Comparison of ENCODE assay signal across 28 mouse cellular contexts in genomic region chr13:115096965-115097364, GRCm38 (mm10). TPM values are rescaled to one million over a fixed set of nuclear protein-coding genes. Genes with fewer than 3 reads are reported as not detected.
A peak's percentile ranks its signal among the peaks of the same experiment; 100 is the strongest.
DNase-seq lines count a peak whose midpoint lies in the region; ATAC-seq and TF ChIP-seq lines count a peak whose summit lies in the region.
"Had no signal": no experiment of that assay in that cellular context is flagged by ENCODE, and none has a peak within 500 bp of the region (broad histone marks: within the 10 kb centered on the region; RNA-seq: fewer than 3 reads in every experiment).

No protein-coding gene starts in this region.

- TF ChIP-seq CTCF in lung, adult 2 months (IDR thresholded peaks at IDR 0.05; ENCODE audit: insufficient read depth, low read length): no peak

- H3K9me3 ChIP-seq in heart, embryonic 15.5 days (replicated peaks): no peaks in the 10 kb centered on the region
- no peaks in the 10 kb centered on the region for H3K9me3 ChIP-seq in forebrain, embryonic 11.5 days (ENCODE audit: control insufficient read depth, low read length)
- H3K9me3 ChIP-seq: embryonic facial prominence, embryonic 12.5 days; forebrain, embryonic 12.5 days; G1E; hindbrain, embryonic 13.5 days; kidney, embryonic 15.5 days; limb, embryonic 13.5 days; liver, embryonic 15.5 days; midbrain, embryonic 15.5 days had no signal

- H3K4me1 ChIP-seq in heart, embryonic 15.5 days (replicated peaks): peaks cover 42% of the 10 kb centered on the region
- H3K4me1 ChIP-seq in lung, adult 2 months (ENCODE audit: control insufficient read depth, insufficient read depth, low read length): peaks cover 9% of the 10 kb centered on the region
- peaks cover 3% of the 10 kb centered on the region; the same call in 1 of the 2 replicates for H3K4me1 ChIP-seq in forebrain, embryonic 11.5 days (replicated peaks; ENCODE audit: control insufficient read depth, insufficient read depth, low read length)

- no peak overlapping the region for H3K4me2 ChIP-seq in heart, embryonic 15.5 days
- no peak overlapping the region for H3K4me2 ChIP-seq in forebrain, embryonic 11.5 days (ENCODE audit: low read depth, low read length, severe bottlenecking)
- H3K4me2 ChIP-seq: embryonic facial prominence, embryonic 12.5 days; forebrain, embryonic 12.5 days; hindbrain, embryonic 13.5 days; kidney, embryonic 15.5 days; limb, embryonic 13.5 days; liver, embryonic 15.5 days; midbrain, embryonic 15.5 days had no signal

- intact Hi-C loops in heart, postnatal 10 days (cut with DNase I): loop anchor here (5.0 kb wide), 2 partner anchors 35 to 75 kb away; no protein-coding TSS in a partner anchor

- WGBS in heart, embryonic 15.5 days: 62% methylated on average over 5 of the region's 5 CpGs
- WGBS in lung, adult 2 months: 29% methylated on average over 5 of the region's 5 CpGs
- WGBS in forebrain, embryonic 11.5 days: 61% methylated on average over 5 of the region's 5 CpGs

- H3K4me3 ChIP-seq in heart, embryonic 15.5 days: no peak overlapping the region
- H3K4me3 ChIP-seq in lung, adult 2 months (replicated peaks; ENCODE audit: extremely low read depth, low read depth, low read length): peak overlapping the region; percentile 2
- no peak overlapping the region for H3K4me3 ChIP-seq in forebrain, embryonic 11.5 days (ENCODE audit: low read depth, low read length)
- H3K4me3 ChIP-seq: embryonic facial prominence, embryonic 12.5 days; forebrain, embryonic 12.5 days; hindbrain, embryonic 13.5 days; kidney, embryonic 15.5 days; limb, embryonic 13.5 days; liver, embryonic 15.5 days; midbrain, embryonic 15.5 days had no signal

- H3K36me3 ChIP-seq in heart, embryonic 15.5 days: no peaks in the 10 kb centered on the region
- no peaks in the 10 kb centered on the region for H3K36me3 ChIP-seq in splenic B cell, adult 2 months (ENCODE audit: control insufficient read depth, insufficient read depth, low read length, poor library complexity, severe bottlenecking)
- H3K36me3 ChIP-seq in forebrain, embryonic 11.5 days (ENCODE audit: control insufficient read depth, insufficient read depth, low read length): no peaks in the 10 kb centered on the region
- H3K36me3 ChIP-seq: embryonic facial prominence, embryonic 12.5 days; forebrain, embryonic 12.5 days; G1E; hindbrain, embryonic 13.5 days; kidney, embryonic 15.5 days; limb, embryonic 13.5 days; liver, embryonic 15.5 days; midbrain, embryonic 15.5 days had no signal

- ATAC-seq in heart, embryonic 15.5 days (replicated peaks; ENCODE audit: insufficient number of reproducible peaks, insufficient read depth, low FRiP score, low read depth): no peak
- peak; percentile 11 for ATAC-seq in granulocyte monocyte progenitor cell, adult 5-6 weeks (replicated peaks; ENCODE audit: poor library complexity, severe bottlenecking)
- no peak for ATAC-seq in forebrain, embryonic 11.5 days (replicated peaks; ENCODE audit: low FRiP score)
- ATAC-seq: midbrain, embryonic 15.5 days had no signal

- no peak for DNase-seq in heart, postnatal 10 days
- no peak for DNase-seq in lung, adult 2 months
- no peak for DNase-seq in lung, postnatal 25 days (ENCODE audit: low spot score)
- peak; percentile 19 for DNase-seq in splenic B cell, adult 2 months (ENCODE audit: low read depth, low spot score)
- DNase-seq in forebrain, embryonic 11.5 days (ENCODE audit: low spot score): no peak
- no peak for DNase-seq in adrenal gland, adult 8-10 months
- DNase-seq: adrenal gland, postnatal 10 days; B cell, adult 2 months; cerebellum, adult 2 months; cerebellum, postnatal 25 days; kidney, postnatal 4 days; layer of hippocampus, adult 9-11 months; lung, postnatal 4 days; right cerebral cortex, adult 18-20 months; right cerebral cortex, postnatal 4 days; thymus, postnatal 14 days had no signal

- no peaks in the 10 kb centered on the region for H3K27me3 ChIP-seq in heart, embryonic 15.5 days
- no peaks in the 10 kb centered on the region for H3K27me3 ChIP-seq in splenic B cell, adult 2 months (ENCODE audit: control insufficient read depth, insufficient read depth, low read length, poor library complexity, severe bottlenecking)
- peaks cover 7% of the 10 kb centered on the region for H3K27me3 ChIP-seq in forebrain, embryonic 11.5 days (ENCODE audit: control insufficient read depth, insufficient read depth, low read length)
- H3K27me3 ChIP-seq: CH12.LX; embryonic facial prominence, embryonic 12.5 days; kidney, embryonic 15.5 days; limb, embryonic 13.5 days had no signal

- no peak for TF ChIP-seq POLR2A in lung, adult 2 months (IDR thresholded peaks at IDR 0.05; ENCODE audit: borderline replicate concordance, extremely low read depth, low read depth, low read length)

- 0 out of 2 replicates have a peak overlapping the region, but pooled peaks have one; percentile 2 for H3K27ac ChIP-seq in heart, embryonic 15.5 days
- H3K27ac ChIP-seq in forebrain, embryonic 11.5 days (ENCODE audit: low read depth, low read length): no peak overlapping the region
- H3K27ac ChIP-seq: embryonic facial prominence, embryonic 12.5 days; forebrain, embryonic 12.5 days; hindbrain, embryonic 13.5 days; kidney, embryonic 15.5 days; limb, embryonic 13.5 days; liver, embryonic 15.5 days; midbrain, embryonic 15.5 days had no signal

- H3K9ac ChIP-seq in heart, embryonic 15.5 days: no peak overlapping the region
- H3K9ac ChIP-seq in forebrain, embryonic 11.5 days (ENCODE audit: low read length): no peak overlapping the region
- H3K9ac ChIP-seq: embryonic facial prominence, embryonic 12.5 days; forebrain, embryonic 12.5 days; hindbrain, embryonic 13.5 days; kidney, embryonic 15.5 days; limb, embryonic 13.5 days; liver, embryonic 15.5 days; midbrain, embryonic 15.5 days had no signal

RNA-seq across cellular contexts. Expression of gene Gm49395, which starts 4.8 kb away (rescaled TPM):
- polyA plus RNA-seq in heart, embryonic 15.5 days (2015; fragmentation: Nextera tagmentation; extraction: Ambion mirVana): 6.0 and 8.9 TPM in 2 replicates
- 10 to 100 TPM; 17.2 to 21.0 TPM for total RNA-seq in heart, postnatal 10 days (2021)
- polyA plus RNA-seq in lung, adult 2 months (2012; rRNA removed): 21.5 and 30.5 TPM in 2 replicates
- total RNA-seq in granulocyte monocyte progenitor cell, adult 5-6 weeks (2014; fragmentation: Nextera tagmentation): 16.8 and 25.2 TPM in 2 replicates
- total RNA-seq in granulocyte monocyte progenitor cell, adult 5-6 weeks (2017): 7.6 and 9.3 TPM in 2 replicates
- polyA plus RNA-seq in forebrain, embryonic 11.5 days (2014; fragmentation: Nextera tagmentation; extraction: Ambion mirVana): 4.3 and 4.4 TPM in 2 replicates
- 1 to 10 TPM; 4.4 to 10.0 (median 8.7) TPM for total RNA-seq in adrenal gland, adult 8-10 months (2022)
- total RNA-seq: G1E had no signal
- polyA plus RNA-seq: testis, adult 2 months had no signal

RNA-seq across cellular contexts. Expression of gene Itga1, which starts 4.8 kb away (rescaled TPM):
- polyA plus RNA-seq in heart, embryonic 15.5 days (2015; fragmentation: Nextera tagmentation; extraction: Ambion mirVana): 23.5 and 25.6 TPM in 2 replicates
- total RNA-seq in heart, postnatal 10 days (2021): 10 to 100 TPM; 73.9 to 83.5 TPM
- polyA plus RNA-seq in lung, adult 2 months (2012; rRNA removed): 24.0 and 36.1 TPM in 2 replicates
- total RNA-seq in granulocyte monocyte progenitor cell, adult 5-6 weeks (2014; fragmentation: Nextera tagmentation): 18.2 and 18.7 TPM in 2 replicates
- 12.8 and 14.5 TPM in 2 replicates for total RNA-seq in granulocyte monocyte progenitor cell, adult 5-6 weeks (2017)
- polyA plus RNA-seq in forebrain, embryonic 11.5 days (2014; fragmentation: Nextera tagmentation; extraction: Ambion mirVana): 5.3 and 6.2 TPM in 2 replicates
- total RNA-seq in adrenal gland, adult 8-10 months (2022): 10 to 100 TPM; 20.6 to 36.0 (median 29.8) TPM
- polyA plus RNA-seq: G1E had no signal

RNA-seq across cellular contexts. Expression of gene Pelo, which starts 7.0 kb away (rescaled TPM):
- 4.7 and 5.5 TPM in 2 replicates for polyA plus RNA-seq in heart, embryonic 15.5 days (2015; fragmentation: Nextera tagmentation; extraction: Ambion mirVana)
- 10 to 100 TPM; 26.7 to 28.3 TPM for total RNA-seq in heart, postnatal 10 days (2021)
- polyA plus RNA-seq in lung, adult 2 months (2012; rRNA removed): 30.2 and 32.9 TPM in 2 replicates
- total RNA-seq in granulocyte monocyte progenitor cell, adult 5-6 weeks (2014; fragmentation: Nextera tagmentation): 20.4 and 25.4 TPM in 2 replicates
- 13.1 and 13.8 TPM in 2 replicates for total RNA-seq in granulocyte monocyte progenitor cell, adult 5-6 weeks (2017)
- 6.4 and 8.8 TPM in 2 replicates for polyA plus RNA-seq in forebrain, embryonic 11.5 days (2014; fragmentation: Nextera tagmentation; extraction: Ambion mirVana)
- 10 to 100 TPM; 23.6 to 29.1 (median 27.1) TPM for total RNA-seq in adrenal gland, adult 8-10 months (2022)
